Mouse (Mus musculus): ENCODE data around the gene Brpf3. TPM values are rescaled to one million over a fixed set of nuclear protein-coding genes. Genes with fewer than 3 reads are reported as not detected.

The Brpf3 gene
- total and polyA plus RNA-seq, 3 experiments = 0.40 to 12.1 (median 1.5) TPM

GRCm38 (mm10) chr17:28756447-28756846, 44.4 kb upstream of the Brpf3 start:
- no peak overlapping the region for H3K9ac ChIP-seq (ENCODE audit: insufficient read depth, low read depth)
- no peaks in the 10 kb centered on the region for H3K36me3 ChIP-seq (replicated peaks in 1 of 2; ENCODE audit: control insufficient read depth in 1 of 2, insufficient read depth in 1 of 2, low read length in 1 of 2)
- H3K9me3 ChIP-seq (replicated peaks; ENCODE audit: low read length) = no peaks in the 10 kb centered on the region
- H3K27me3 ChIP-seq (replicated peaks) = no peaks in the 10 kb centered on the region
- H3K4me2 ChIP-seq (ENCODE audit: insufficient read depth, low read depth, poor library complexity, severe bottlenecking) = peak overlapping the region; percentile 4; the same call in 1 of the 2 replicates
- no peak for DNase-seq (ENCODE audit: extremely low read depth)
- peaks cover 0 to 4% of the 10 kb centered on the region in 2 experiments; a peak in 2 of 4 replicates for H3K4me1 ChIP-seq (ENCODE audit: control insufficient read depth in 1 of 2, insufficient read depth in 2 of 2)
- no peaks in the 10 kb centered on the region for H3K79me2 ChIP-seq (replicated peaks; ENCODE audit: control insufficient read depth, extremely low read depth, insufficient read depth, poor library complexity, severe bottlenecking)
- dilution Hi-C loops (cut with MboI; ENCODE audit: extremely low pct_ligation_motif_present, extremely low pct_unique_long_range_greater_than_20kb, low sequenced_read_pairs) = no loop called here
- TF ChIP-seq POLR2AphosphoS2 (IDR thresholded peaks at IDR 0.05; ENCODE audit: low read depth, low read length) = no peak
- TF ChIP-seq IRF4 (IDR thresholded peaks at IDR 0.05; ENCODE audit: low read depth, low read length) = no peak
- TF ChIP-seq USF2 (conservative IDR thresholded peaks at IDR 0.05; ENCODE audit: low read depth, low read length) = no peak
- TF ChIP-seq JUN (IDR thresholded peaks at IDR 0.05; ENCODE audit: insufficient read depth, low read depth, low read length) = no peak
- no peak for TF ChIP-seq CTCF (conservative IDR thresholded peaks at IDR 0.05 in 1 of 2, IDR thresholded peaks at IDR 0.05 in 1 of 2; ENCODE audit: low read depth in 2 of 2, low read length in 2 of 2)
- no peak for TF ChIP-seq ZNF384 (IDR thresholded peaks at IDR 0.05; ENCODE audit: low read depth, low read length)
- TF ChIP-seq MXI1 (IDR thresholded peaks at IDR 0.05; ENCODE audit: low read depth, low read length) = no peak
- TF ChIP-seq RCOR1 (conservative IDR thresholded peaks at IDR 0.05; ENCODE audit: low read depth, low read length) = no peak
- no peak for TF ChIP-seq BHLHE40 (IDR thresholded peaks at IDR 0.05; ENCODE audit: low read depth, low read length)
- in situ Hi-C loops (cut with MboI; ENCODE audit: low pct_ligation_motif_present, low pct_unique_long_range_greater_than_20kb, low sequenced_read_pairs) = no loop called here
- H3K4me3 ChIP-seq (replicated peaks in 1 of 3; ENCODE audit: low read depth in 2 of 3, low read length in 2 of 3, poor library complexity in 1 of 3) = no peak overlapping the region
- H3K27ac ChIP-seq (ENCODE audit: insufficient read depth, low read depth) = no peak overlapping the region

GRCm38 (mm10) chr17:28757470-28757869, 43.4 kb upstream of the Brpf3 start:
- in situ Hi-C loops (cut with MboI; ENCODE audit: low pct_ligation_motif_present, low pct_unique_long_range_greater_than_20kb, low sequenced_read_pairs) = no loop called here

More at GRCm38 (mm10) chr17:28757470-28757869, 43.4 kb upstream of the Brpf3 start:
- Histone ChIP-seq H3K27me3 (replicated peaks) (no peaks in the 10 kb centered on the region), H3K4me3 (replicated peaks in 1 of 3; ENCODE audit: low read depth in 2 of 3, low read length in 2 of 3, poor library complexity in 1 of 3) (no peak overlapping the region), H3K36me3 (replicated peaks in 1 of 2; ENCODE audit: control insufficient read depth in 1 of 2, insufficient read depth in 1 of 2, low read length in 1 of 2) (no peaks in the 10 kb centered on the region), H3K4me2 (ENCODE audit: insufficient read depth, low read depth, poor library complexity, severe bottlenecking) (no peak overlapping the region), H3K9ac (ENCODE audit: insufficient read depth, low read depth) (no peak overlapping the region), H3K9me3 (replicated peaks; ENCODE audit: low read length) (no peaks in the 10 kb centered on the region), H3K79me2 (replicated peaks; ENCODE audit: control insufficient read depth, extremely low read depth, insufficient read depth, poor library complexity, severe bottlenecking) (no peaks in the 10 kb centered on the region), H3K4me1 (ENCODE audit: control insufficient read depth in 1 of 2, insufficient read depth in 2 of 2) (peaks cover 0 to 4% of the 10 kb centered on the region in 2 experiments; a peak in 2 of 4 replicates), H3K27ac (ENCODE audit: insufficient read depth, low read depth) (no peak overlapping the region)
- dilution Hi-C loops (cut with MboI; ENCODE audit: extremely low pct_ligation_motif_present, extremely low pct_unique_long_range_greater_than_20kb, low sequenced_read_pairs) = no loop called here
- no peak for DNase-seq (ENCODE audit: extremely low read depth)
- TF ChIP-seq PAX5 (IDR thresholded peaks at IDR 0.05; ENCODE audit: low read length) (no peak), MEF2A (IDR thresholded peaks at IDR 0.05; ENCODE audit: borderline replicate concordance, low read depth, low read length) (no peak), IRF4 (IDR thresholded peaks at IDR 0.05; ENCODE audit: low read depth, low read length) (no peak), RCOR1 (conservative IDR thresholded peaks at IDR 0.05; ENCODE audit: low read depth, low read length) (no peak), ETS1 (conservative IDR thresholded peaks at IDR 0.05; ENCODE audit: low read depth, low read length) (no peak), CHD1 (IDR thresholded peaks at IDR 0.05; ENCODE audit: low read depth, low read length) (no peak), POLR2A (IDR thresholded peaks at IDR 0.05; ENCODE audit: low read depth, low read length) (no peak), UBTF (IDR thresholded peaks at IDR 0.05; ENCODE audit: low read depth, low read length) (no peak), ZC3H11A (IDR thresholded peaks at IDR 0.05; ENCODE audit: low read depth, low read length) (no peak), ZMIZ1 (IDR thresholded peaks at IDR 0.05; ENCODE audit: low read depth, low read length) (no peak), ZNF384 (IDR thresholded peaks at IDR 0.05; ENCODE audit: low read depth, low read length) (no peak), CHD2 (IDR thresholded peaks at IDR 0.05; ENCODE audit: low read length) (no peak), E2F4 (IDR thresholded peaks at IDR 0.05; ENCODE audit: insufficient replicate concordance, low read depth, low read length) (no peak), KAT2A (IDR thresholded peaks at IDR 0.05; ENCODE audit: insufficient replicate concordance, low read length) (no peak), USF2 (conservative IDR thresholded peaks at IDR 0.05; ENCODE audit: low read depth, low read length) (no peak), RAD21 (IDR thresholded peaks at IDR 0.05; ENCODE audit: low read depth, low read length) (no peak), HCFC1 (IDR thresholded peaks at IDR 0.05; ENCODE audit: low read depth, low read length) (no peak), CTCF (conservative IDR thresholded peaks at IDR 0.05 in 1 of 2, IDR thresholded peaks at IDR 0.05 in 1 of 2; ENCODE audit: low read depth in 2 of 2, low read length in 2 of 2) (no peak), MAX (IDR thresholded peaks at IDR 0.05; ENCODE audit: low read length) (no peak), ZKSCAN1 (IDR thresholded peaks at IDR 0.05; ENCODE audit: borderline replicate concordance, low read depth, low read length) (no peak)
